19 mouse cellular contexts compared by ENCODE assay signal in genomic region chr4:84218961-84219360, GRCm38 (mm10).
"Had no signal": no experiment of that assay in that cellular context is flagged by ENCODE, and none has a peak within 500 bp of the region (broad histone marks: within the 10 kb centered on the region; RNA-seq: fewer than 3 reads in every experiment).

No protein-coding gene starts in this region.

- H3K9me3 ChIP-seq: midbrain, embryonic 10.5 days; midbrain, embryonic 12.5 days; neural tube, embryonic 13.5 days; neural tube, embryonic 15.5 days had no signal

- H3K4me2 ChIP-seq: lung, embryonic 14.5 days; midbrain, embryonic 12.5 days; neural tube, embryonic 13.5 days; neural tube, embryonic 15.5 days had no signal

- H3K9ac ChIP-seq: lung, embryonic 14.5 days; midbrain, embryonic 12.5 days; neural tube, embryonic 13.5 days; neural tube, embryonic 15.5 days had no signal

- H3K4me1 ChIP-seq: neural tube, embryonic 13.5 days; neural tube, embryonic 15.5 days had no signal

- H3K27ac ChIP-seq: midbrain, embryonic 10.5 days; midbrain, embryonic 12.5 days; neural tube, embryonic 13.5 days; neural tube, embryonic 15.5 days had no signal

- H3K4me3 ChIP-seq: midbrain, embryonic 10.5 days; midbrain, embryonic 12.5 days; myocyte; neural tube, embryonic 13.5 days; neural tube, embryonic 15.5 days had no signal

- DNase-seq: lung, adult 18-20 months; lung, embryonic 14.5 days; lung, postnatal 10 days; lung, postnatal 4 days; midbrain, embryonic 14.5 days; retina, postnatal 1 day; right cerebral cortex, adult 18-20 months; right cerebral cortex, postnatal 25 days; right cerebral cortex, postnatal 4 days; spleen, adult 18-20 months; thymus, adult 18-20 months; thymus, postnatal 14 days; thymus, postnatal 36 days had no signal

- H3K36me3 ChIP-seq: midbrain, embryonic 10.5 days; midbrain, embryonic 12.5 days; neural tube, embryonic 13.5 days; neural tube, embryonic 15.5 days had no signal

- ATAC-seq: midbrain, embryonic 16.5 days had no signal

- H3K27me3 ChIP-seq: midbrain, embryonic 12.5 days; neural tube, embryonic 13.5 days; neural tube, embryonic 15.5 days had no signal
